Mouse (Mus musculus) T-helper 2 cell (primary cell): Measurements from ENCODE around the gene Banp.

Experiments used
- in situ Hi-C: fragments of 300-600 bp; cut with MboI, MseI; formaldehyde crosslinking; loops from one replicate; pipeline ENCODE4 v1.15.1; 2025; ENCODE audit warnings: high pct_unique_total_duplicates

Banp gene

GRCm38 (mm10) chr8:121926266-121926665, 23.3 kb upstream of the Banp start:
- in situ Hi-C loops, result loop anchor here (10.0 kb wide), 1 partner anchor 171 kb away; no protein-coding TSS in a partner anchor

GRCm38 (mm10) chr8:121927316-121927715, 22.2 kb upstream of the Banp start:
- in situ Hi-C loops, result loop anchor here (10.0 kb wide), 1 partner anchor 173 kb away; no protein-coding TSS in a partner anchor

- in situ Hi-C loops, result no loop called here
Measured at GRCm38 (mm10) chr8:121930047-121930446, 19.5 kb upstream of the Banp start.

- in situ Hi-C loops, result no loop called here
Measured at GRCm38 (mm10) chr8:121931571-121931970, 18.0 kb upstream of the Banp start.

- in situ Hi-C loops, result no loop called here
Measured at GRCm38 (mm10) chr8:121932026-121932667, 17.4 kb upstream of the Banp start.

- in situ Hi-C loops, result no loop called here
Measured at GRCm38 (mm10) chr8:121932668-121933520, 16.7 kb upstream of the Banp start.

GRCm38 (mm10) chr8:121934506-121934905, 15.0 kb upstream of the Banp start:
- in situ Hi-C loops, result no loop called here

- in situ Hi-C loops, result no loop called here
Measured at GRCm38 (mm10) chr8:121934923-121935322, 14.6 kb upstream of the Banp start.

- in situ Hi-C loops, result no loop called here
Measured at GRCm38 (mm10) chr8:121935341-121936294, 13.9 kb upstream of the Banp start.

- in situ Hi-C loops, result no loop called here
Measured at GRCm38 (mm10) chr8:121936391-121936790, 13.2 kb upstream of the Banp start.

GRCm38 (mm10) chr8:121938732-121939131, 10.8 kb upstream of the Banp start:
- in situ Hi-C loops, result no loop called here

GRCm38 (mm10) chr8:121943057-121943540, 6.5 kb upstream of the Banp start:
- in situ Hi-C loops, result no loop called here

GRCm38 (mm10) chr8:121943716-121944115, 5.8 kb upstream of the Banp start:
- in situ Hi-C loops, result no loop called here

- in situ Hi-C loops, result no loop called here
Measured at GRCm38 (mm10) chr8:121944831-121945230, 4.7 kb upstream of the Banp start, which contains the start of gene Car5a. Gene Car5a (minus strand): TSS chr8:121944904.

- in situ Hi-C loops, result no loop called here
Measured at GRCm38 (mm10) chr8:121946351-121946750, 3.2 kb upstream of the Banp start.

GRCm38 (mm10) chr8:121947047-121947752, 2.4 kb upstream of the Banp start:
- in situ Hi-C loops, result no loop called here

GRCm38 (mm10) chr8:121947753-121948141, 1.8 kb upstream of the Banp start:
- in situ Hi-C loops, result no loop called here

GRCm38 (mm10) chr8:121948321-121949145, 1.0 kb upstream of the Banp start:
- in situ Hi-C loops, result no loop called here

- in situ Hi-C loops, result no loop called here
Measured at GRCm38 (mm10) chr8:121949941-121950748, 595 bp downstream of the Banp start.
